Mouse (Mus musculus): ENCODE measurements around the gene Msh3.

Msh3 gene

GRCm38 (mm10) chr13:92330621-92331020 is 24.2 kb downstream of the Msh3 start:
- DNase-seq (ENCODE audit: low read depth, low spot score) = no peak

- no peak for DNase-seq (ENCODE audit: low read depth, low spot score)
Measured at GRCm38 (mm10) chr13:92328000-92328399, 26.8 kb downstream of the Msh3 start.

DNA sequence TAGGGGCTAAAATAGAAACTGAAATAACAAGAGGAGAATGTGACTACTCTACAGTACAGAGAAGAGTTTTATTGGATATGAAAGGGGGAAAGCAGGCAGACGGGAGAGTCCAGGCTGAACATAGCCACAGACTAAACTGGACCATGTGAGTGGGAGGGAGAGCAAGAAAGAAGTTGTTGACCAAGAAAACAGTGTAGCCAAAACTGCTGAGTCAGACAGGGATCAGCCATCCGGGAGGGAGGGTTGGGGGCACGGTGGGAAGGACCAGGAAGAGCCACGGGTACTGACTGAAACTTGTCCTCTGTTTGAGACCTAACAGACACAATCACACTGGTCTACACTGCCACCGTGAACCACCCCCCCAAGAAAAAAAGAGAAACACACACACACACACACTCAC is 28.8 kb downstream of the Msh3 start:
- DNase-seq (ENCODE audit: low read depth, low spot score) = no peak

DNA sequence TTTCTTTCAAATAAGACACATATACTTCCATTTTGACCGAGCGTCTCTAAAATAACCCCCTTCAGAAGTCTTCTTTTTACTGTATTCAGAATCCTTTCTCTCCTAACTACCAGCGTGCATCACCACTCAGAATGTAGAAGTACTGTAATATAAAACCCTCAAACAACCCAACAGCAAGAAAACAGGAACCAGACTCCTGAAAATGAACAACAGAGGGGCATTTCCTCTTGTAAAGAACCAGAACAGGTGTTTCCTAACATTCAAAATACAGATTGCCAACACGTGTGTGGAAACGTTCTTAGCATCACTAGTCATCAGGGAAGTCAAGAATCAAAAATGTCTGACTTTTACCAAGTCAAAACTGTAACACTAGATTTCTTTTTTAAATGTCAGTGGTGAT is 34.0 kb downstream of the Msh3 start:
- DNase-seq (ENCODE audit: low read depth, low spot score) = no peak

- DNase-seq (ENCODE audit: low read depth, low spot score) = no peak
Measured at GRCm38 (mm10) chr13:92314613-92315012, 40.2 kb downstream of the Msh3 start.

GRCm38 (mm10) chr13:92305680-92306079 is 49.1 kb downstream of the Msh3 start, which contains the start of gene Gm20379:
Gene Gm20379 (plus strand): TSS chr13:92305980.
- no peak for DNase-seq (ENCODE audit: low read depth, low spot score)

GRCm38 (mm10) chr13:92304291-92304690 is 50.5 kb downstream of the Msh3 start:
- peak; percentile 71 for DNase-seq (ENCODE audit: low read depth, low spot score)

DNA sequence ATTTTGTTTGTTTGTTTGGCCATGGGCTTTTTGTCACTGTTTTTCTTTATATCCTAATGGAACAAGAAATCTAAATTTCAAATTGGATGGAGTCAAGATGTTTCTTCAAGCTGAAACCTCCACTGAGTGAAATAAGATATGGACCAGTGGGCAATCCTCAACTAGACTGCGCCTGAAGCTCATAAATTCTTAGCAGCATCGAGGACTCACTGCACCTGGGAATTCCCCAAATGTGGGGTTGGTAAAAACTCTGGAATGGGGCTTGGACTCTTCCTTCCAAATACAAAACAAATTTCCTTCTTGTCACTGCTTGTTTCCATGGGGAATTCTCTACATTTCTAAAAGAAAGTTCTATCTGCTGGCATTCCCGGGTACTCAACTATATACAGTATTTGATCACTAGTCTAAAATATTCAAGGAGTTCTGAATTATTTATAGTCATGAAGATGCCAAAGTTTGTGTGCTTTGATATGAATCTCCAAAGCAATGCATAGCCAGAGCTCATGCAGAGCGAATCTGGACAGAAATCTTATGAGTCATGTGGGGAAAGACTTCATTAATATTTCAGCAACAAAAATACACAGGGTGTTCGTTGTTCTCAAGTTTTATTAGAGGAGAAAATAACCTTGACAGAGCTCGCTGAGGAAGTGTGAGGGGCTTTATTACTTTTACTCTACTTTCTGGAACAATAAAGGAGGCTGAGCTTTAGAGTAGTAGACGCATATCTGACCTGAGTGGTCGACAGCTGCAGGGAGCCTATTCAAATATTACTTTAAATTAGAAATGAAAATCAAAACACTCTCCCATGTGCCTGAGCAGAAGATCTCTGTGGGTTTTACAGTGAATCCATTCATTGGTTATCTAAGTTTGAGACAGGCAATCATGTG is 51.5 kb downstream of the Msh3 start:
- no peak for DNase-seq (ENCODE audit: low read depth, low spot score)

DNA sequence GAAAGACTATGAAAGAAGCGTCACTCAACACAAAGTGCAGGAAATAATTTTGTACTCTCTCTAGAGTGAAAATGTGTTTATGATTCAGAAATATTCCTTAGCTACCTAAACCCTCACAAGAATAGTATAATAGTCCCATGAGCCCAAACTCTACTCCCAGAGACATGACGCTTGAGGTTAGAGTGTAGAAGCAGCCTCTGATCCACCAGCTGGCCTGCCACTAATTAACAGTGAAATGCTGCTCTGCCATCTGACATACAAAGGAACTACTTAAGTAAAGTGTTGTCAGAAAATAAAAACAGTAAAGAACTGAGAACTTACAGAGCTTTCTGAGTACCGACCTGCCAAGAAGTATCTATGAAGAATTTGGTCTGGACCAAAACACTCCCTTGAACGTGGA is 52.3 kb downstream of the Msh3 start:
- DNase-seq (ENCODE audit: low read depth, low spot score) = no peak

GRCm38 (mm10) chr13:92301754-92302153 is 53.0 kb downstream of the Msh3 start:
- no peak for DNase-seq (ENCODE audit: low read depth, low spot score)

DNA sequence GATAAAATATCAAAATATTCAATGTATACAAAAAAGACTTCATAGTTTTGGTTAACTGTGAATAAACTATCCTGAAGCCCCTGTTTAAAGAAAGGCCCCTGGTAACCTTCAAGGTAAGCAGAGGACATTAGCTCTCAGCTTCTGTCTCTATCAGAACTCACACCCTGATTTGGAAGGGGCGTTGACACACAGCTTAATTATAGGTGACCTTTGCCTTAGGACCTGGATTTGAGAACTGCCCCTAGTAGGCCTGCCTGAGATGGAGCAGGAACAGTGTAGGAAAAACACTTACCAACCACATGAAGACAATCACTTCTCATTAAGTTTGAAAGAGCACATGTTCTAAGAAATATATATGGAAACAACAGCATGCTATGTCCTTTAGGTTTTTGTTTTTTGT is 55.3 kb downstream of the Msh3 start:
- DNase-seq (ENCODE audit: low read depth, low spot score) = no peak

- DNase-seq (ENCODE audit: low read depth, low spot score) = no peak
Measured at GRCm38 (mm10) chr13:92297021-92297420, 57.8 kb downstream of the Msh3 start.

- DNase-seq (ENCODE audit: low read depth, low spot score) = no peak
Measured at GRCm38 (mm10) chr13:92296490-92296889, 58.3 kb downstream of the Msh3 start.

- DNase-seq (ENCODE audit: low read depth, low spot score) = peak; percentile 35
Measured at GRCm38 (mm10) chr13:92293883-92294282, 60.9 kb downstream of the Msh3 start.

- no peak for DNase-seq (ENCODE audit: low read depth, low spot score)
Measured at GRCm38 (mm10) chr13:92291605-92292004, 63.2 kb downstream of the Msh3 start.

- DNase-seq (ENCODE audit: low read depth, low spot score) = no peak
Measured at GRCm38 (mm10) chr13:92277027-92277426, 77.8 kb downstream of the Msh3 start.

GRCm38 (mm10) chr13:92275292-92275691 is 79.5 kb downstream of the Msh3 start:
- DNase-seq (ENCODE audit: low read depth, low spot score) = no peak

DNA sequence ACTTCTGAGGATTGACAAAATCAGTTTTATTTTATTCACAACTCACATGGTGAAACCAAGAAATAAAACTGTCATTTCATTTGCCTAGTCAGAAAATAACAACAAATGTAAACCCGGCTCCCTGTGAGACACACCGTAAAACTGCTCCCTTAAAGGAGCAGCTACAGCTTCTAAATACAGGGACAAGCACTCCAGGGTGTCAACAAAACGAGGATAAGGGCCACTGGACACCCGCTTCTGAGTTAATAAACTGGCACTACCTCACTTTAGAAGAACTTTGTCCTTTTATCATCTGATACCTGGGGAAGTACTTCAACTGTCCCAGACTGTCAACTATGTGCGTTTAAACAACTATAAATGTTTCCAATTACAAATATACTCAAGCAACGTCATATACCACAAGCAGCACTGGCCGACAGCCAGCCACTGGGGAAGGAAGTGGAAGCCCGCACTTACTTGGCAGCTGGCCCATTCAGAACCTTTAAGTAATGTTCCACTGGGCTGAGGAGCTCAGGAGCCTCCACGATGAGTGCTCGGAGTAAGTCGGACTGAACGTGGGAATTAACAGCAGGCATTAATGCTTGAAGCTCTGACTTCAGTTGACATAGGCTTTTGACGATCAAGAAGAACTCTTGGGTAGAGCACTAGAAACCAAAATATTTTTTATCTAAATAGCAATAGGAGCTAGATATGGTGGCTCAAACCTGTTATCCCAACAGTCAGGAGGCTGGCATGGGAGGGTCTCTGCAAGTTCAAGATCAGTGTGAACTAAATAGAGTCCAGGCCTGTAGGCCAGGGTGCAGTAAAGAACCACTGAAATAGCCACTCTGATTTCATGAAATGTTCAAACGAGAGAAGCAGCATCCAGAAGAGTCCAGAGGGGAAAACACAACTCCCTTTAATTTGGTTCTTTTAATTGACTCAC is 80.3 kb downstream of the Msh3 start:
- DNase-seq (ENCODE audit: low read depth, low spot score) = peak; percentile 63

DNA sequence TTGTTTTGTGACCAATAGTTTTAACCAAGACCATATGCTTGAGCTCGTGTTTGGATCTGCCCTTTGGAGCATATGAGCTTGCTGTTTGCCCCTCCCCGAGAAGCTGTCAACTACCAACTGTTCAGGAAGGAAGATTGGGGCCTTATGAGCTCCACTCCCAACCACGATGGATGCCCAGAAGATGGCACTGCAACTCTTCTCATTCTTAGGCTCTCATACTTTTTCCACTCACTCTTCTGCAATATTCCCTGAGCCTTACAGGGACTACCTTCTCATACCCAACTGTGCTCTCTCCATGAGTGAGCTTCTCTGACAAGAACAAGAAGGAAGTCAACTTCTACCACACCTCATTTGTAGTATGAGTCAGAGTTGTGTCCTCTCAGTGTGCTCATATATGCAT is 87.7 kb downstream of the Msh3 start:
- DNase-seq (ENCODE audit: low read depth, low spot score) = peak; percentile 52

DNA sequence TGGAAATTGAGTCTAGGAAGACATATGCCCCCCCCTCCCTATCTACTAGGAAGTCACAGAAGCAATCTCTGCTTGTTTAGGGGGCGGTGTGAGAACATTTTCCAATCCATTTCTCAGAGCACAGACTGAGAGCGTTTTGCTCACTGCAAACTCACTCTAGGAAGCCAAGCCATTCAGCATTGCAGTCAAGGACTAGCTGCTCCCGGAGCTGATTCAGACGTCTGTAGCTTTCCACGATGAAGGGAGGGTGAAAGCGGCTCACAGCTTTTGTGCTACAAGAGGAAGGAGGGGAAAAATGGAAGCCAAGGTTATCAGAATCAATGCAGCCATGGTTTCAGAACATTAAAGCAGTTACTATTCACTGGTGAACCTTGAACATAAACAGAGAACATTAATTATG is 91.2 kb downstream of the Msh3 start:
- no peak for DNase-seq (ENCODE audit: low read depth, low spot score)

DNA sequence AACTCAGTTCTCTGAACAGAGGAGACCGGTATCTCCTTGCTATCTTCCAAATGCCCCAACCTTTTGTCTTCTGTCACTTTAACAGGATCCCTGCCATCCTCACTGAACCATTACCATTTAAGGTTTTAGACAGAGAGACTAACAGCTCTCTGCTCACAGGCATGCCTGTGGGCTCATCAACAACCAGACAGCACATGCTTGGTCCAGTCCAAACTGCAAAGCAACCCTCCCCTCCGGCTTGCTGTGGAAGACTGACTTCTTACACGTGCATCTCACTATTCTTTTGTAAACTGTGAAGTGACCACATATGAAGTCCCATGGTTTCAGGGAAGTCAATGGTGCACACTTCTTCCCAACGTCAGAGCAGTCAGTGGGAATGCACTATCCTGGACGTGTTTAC is 93.5 kb downstream of the Msh3 start:
- no peak for DNase-seq (ENCODE audit: low read depth, low spot score)

GRCm38 (mm10) chr13:92255480-92255879 is 99.3 kb downstream of the Msh3 start:
- no peak for DNase-seq (ENCODE audit: low read depth, low spot score)

Measured in CD4-positive, CD25-positive, alpha-beta regulatory T cell, adult 2 months (primary cell).